Mouse (Mus musculus) midbrain, embryonic 16.5 days (tissue): ENCODE measurements around the gene Lcn12. TPM values are rescaled to one million over a fixed set of nuclear protein-coding genes. Genes with fewer than 3 reads are reported as not detected.

ENCODE experiments used
- ATAC-seq: fragments of 200-750 bp; cut with Nextera tagmentation; 2 replicates; pipeline ENCODE4 v1.8.0; 2017; ENCODE audit warnings: moderate TSS enrichment
- H3K27ac ChIP-seq: fragments of 300-500 bp; sonication (generic); 2 replicates; pipeline ENCODE4 v1.5.1; 2014; ENCODE audit warnings: mild to moderate bottlenecking, low read length, mixed read lengths
- H3K27me3 ChIP-seq: fragments of 300-500 bp; sonication (generic); 2 replicates; pipeline ENCODE4 v1.6.1; 2014; ENCODE audit warnings: low read depth, low read length, mixed read lengths; ENCODE audit not compliant: control insufficient read depth, insufficient read depth
- H3K36me3 ChIP-seq: fragments of 300-500 bp; sonication (generic); 2 replicates; pipeline ENCODE4 v1.6.1; 2014; ENCODE audit warnings: mild to moderate bottlenecking, low read length, moderate library complexity, mixed read lengths; ENCODE audit not compliant: control insufficient read depth, insufficient read depth
- H3K4me1 ChIP-seq: fragments of 300-500 bp; sonication (generic); 2 replicates; pipeline ENCODE4 v1.6.1; 2014; ENCODE audit warnings: mild to moderate bottlenecking, low read length, mixed read lengths; ENCODE audit not compliant: control insufficient read depth, insufficient read depth
- H3K4me2 ChIP-seq: fragments of 300-500 bp; sonication (generic); 2 replicates; pipeline ENCODE4 v1.6.1; 2014; ENCODE audit warnings: mild to moderate bottlenecking, low read length, mixed read lengths
- H3K4me3 ChIP-seq: fragments of 300-500 bp; sonication (generic); 2 replicates; pipeline ENCODE4 v1.5.1; 2014; ENCODE audit warnings: low read depth, mild to moderate bottlenecking, low read length, moderate library complexity, mixed read lengths
- H3K9ac ChIP-seq: fragments of 300-500 bp; sonication (generic); 2 replicates; pipeline ENCODE4 v1.6.1; 2014; ENCODE audit warnings: low read depth, low read length, mixed read lengths
- H3K9me3 ChIP-seq: fragments of 300-500 bp; sonication (generic); replicated peaks from 2 replicates; pipeline ENCODE4 v1.6.1; 2014; ENCODE audit warnings: mild to moderate bottlenecking, low read length, mixed read lengths; ENCODE audit not compliant: control insufficient read depth, poor library complexity, severe bottlenecking
- WGBS: fragments of 180-500 bp; shearing (Covaris S2); extraction: QIAGEN DNeasy Blood & Tissue Kit; methylation state at CpG from one replicate; pipeline ENCODE4 v1.1.7; 2014; 5-methylcytosine and 5-hydroxymethylcytosine counted together
- polyA plus RNA-seq: library from polyadenylated mRNA; unstranded; fragments of >200 nt; fragmentation: Nextera tagmentation; extraction: Ambion mirVana; gene quantifications from 2 replicates; pipeline ENCODE4 v1.2.1, GENCODE M21; 2015

The Lcn12 gene
- polyA plus RNA-seq, 1 experiment from 2014 or later = not detected

DNA sequence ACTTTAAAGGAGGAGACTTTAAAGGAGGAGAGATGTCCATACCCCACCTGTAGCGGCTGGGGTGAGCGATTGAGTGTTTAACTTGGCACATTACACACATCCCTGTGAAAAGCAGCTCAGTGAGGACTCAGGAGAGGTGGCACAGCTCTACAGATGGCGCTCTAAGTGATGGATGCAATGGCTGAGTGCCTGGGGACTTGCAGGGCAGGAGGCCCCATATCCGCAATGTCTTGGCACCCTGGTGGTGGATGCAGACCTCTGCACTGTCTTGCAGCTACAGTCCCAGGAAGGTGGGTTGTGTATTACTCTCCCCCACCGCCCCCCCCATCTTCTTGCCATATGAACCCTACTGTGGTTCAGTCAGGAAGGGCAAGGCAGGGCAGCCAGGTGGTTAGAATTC is 13.3 kb upstream of the Lcn12 start:
- WGBS = 31% methylated on average over 5 of the region's 5 CpGs

DNA sequence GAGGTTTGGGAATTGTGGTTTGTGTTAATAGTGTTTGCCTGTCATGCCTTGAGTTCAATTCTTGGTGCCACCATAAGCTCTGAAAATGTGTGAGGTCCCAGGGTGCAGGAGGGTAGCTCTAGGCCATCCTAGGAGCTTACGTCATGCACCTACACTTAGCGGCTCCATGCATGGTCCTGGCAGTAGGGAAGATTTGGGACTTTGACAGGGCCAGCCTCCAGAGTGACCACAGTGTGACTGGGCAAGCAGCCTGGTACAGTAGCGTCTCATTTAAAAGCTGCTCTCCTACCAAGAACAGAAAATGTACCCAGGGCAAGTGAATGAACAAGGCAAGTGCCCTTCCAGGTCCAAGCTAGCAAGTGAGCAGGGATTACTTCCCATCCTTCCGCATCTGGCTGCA is 12.1 kb upstream of the Lcn12 start:
- peaks cover 23% of the 10 kb centered on the region for H3K36me3 ChIP-seq
- 96% methylated on average over 4 of the region's 4 CpGs for WGBS
- no peak overlapping the region for H3K4me3 ChIP-seq
- H3K9me3 ChIP-seq = no peaks in the 10 kb centered on the region
- peaks cover 10% of the 10 kb centered on the region for H3K4me1 ChIP-seq
- no peak overlapping the region for H3K9ac ChIP-seq
- H3K27me3 ChIP-seq = no peaks in the 10 kb centered on the region
- H3K27ac ChIP-seq = no peak overlapping the region
- no peak overlapping the region for H3K4me2 ChIP-seq
- ATAC-seq = no peak

More for the DNA sequence above, 13.3 kb upstream of the Lcn12 start:
- peaks cover 23% of the 10 kb centered on the region for H3K36me3 ChIP-seq
- no peaks in the 10 kb centered on the region for H3K9me3 ChIP-seq
- no peak for ATAC-seq
- no peak overlapping the region for H3K9ac ChIP-seq
- H3K27me3 ChIP-seq = no peaks in the 10 kb centered on the region
- no peak overlapping the region for H3K27ac ChIP-seq
- no peak overlapping the region for H3K4me3 ChIP-seq
- H3K4me1 ChIP-seq = peaks cover 4% of the 10 kb centered on the region
- no peak overlapping the region for H3K4me2 ChIP-seq

DNA sequence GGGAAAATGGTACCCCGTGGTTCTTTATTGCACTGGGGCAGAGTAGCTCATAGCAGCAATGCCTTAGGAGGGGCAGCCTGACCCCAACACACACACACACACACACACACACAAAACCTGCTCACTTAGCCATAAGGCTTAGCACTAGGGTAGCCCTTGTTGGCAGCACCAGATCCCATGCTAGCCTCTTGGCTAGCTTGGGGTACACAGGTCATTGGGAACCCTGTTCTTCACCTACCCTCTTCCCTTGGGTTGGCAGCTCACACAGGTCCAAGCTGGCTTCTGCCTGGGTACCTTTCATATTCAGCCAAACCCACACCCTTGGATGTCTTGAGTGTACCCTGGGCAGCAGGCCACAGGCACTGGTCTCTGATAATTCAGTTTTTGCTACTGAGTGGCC is 11.3 kb upstream of the Lcn12 start:
- no peak overlapping the region for H3K4me3 ChIP-seq
- H3K4me1 ChIP-seq = peaks cover 10% of the 10 kb centered on the region
- ATAC-seq = no peak
- no peak overlapping the region for H3K4me2 ChIP-seq
- WGBS = 100% methylated on average over 1 of the region's 1 CpGs
- no peaks in the 10 kb centered on the region for H3K9me3 ChIP-seq
- no peaks in the 10 kb centered on the region for H3K27me3 ChIP-seq
- H3K9ac ChIP-seq = no peak overlapping the region
- H3K36me3 ChIP-seq = peaks cover 23% of the 10 kb centered on the region
- H3K27ac ChIP-seq = no peak overlapping the region

DNA sequence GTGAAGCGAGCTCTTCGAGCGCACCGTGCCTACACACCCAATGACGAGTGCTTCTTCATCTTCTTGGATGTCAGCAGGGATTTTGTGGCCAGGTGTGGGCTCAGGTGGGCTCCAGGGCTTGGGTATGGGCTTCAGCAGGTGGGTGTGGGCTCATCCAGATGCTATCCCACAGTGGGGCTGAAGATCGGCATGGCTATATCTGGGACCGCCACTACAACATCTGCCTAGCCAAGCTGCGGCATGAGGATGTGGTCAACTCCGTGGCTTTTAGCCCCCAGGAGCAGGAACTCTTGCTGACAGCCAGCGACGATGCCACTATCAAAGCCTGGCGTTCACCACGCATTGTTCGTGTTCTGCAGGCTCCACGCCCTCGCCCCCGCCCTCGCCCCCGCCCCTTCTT is 10.8 kb upstream of the Lcn12 start:
- Histone ChIP-seq H3K9me3 (no peaks in the 10 kb centered on the region), H3K27me3 (no peaks in the 10 kb centered on the region), H3K4me1 (peaks cover 10% of the 10 kb centered on the region), H3K36me3 (peaks cover 23% of the 10 kb centered on the region), H3K4me2 (no peak overlapping the region), H3K4me3 (no peak overlapping the region), H3K27ac (no peak overlapping the region), H3K9ac (no peak overlapping the region)
- ATAC-seq = no peak
- 93% methylated on average over 19 of the region's 19 CpGs for WGBS

DNA sequence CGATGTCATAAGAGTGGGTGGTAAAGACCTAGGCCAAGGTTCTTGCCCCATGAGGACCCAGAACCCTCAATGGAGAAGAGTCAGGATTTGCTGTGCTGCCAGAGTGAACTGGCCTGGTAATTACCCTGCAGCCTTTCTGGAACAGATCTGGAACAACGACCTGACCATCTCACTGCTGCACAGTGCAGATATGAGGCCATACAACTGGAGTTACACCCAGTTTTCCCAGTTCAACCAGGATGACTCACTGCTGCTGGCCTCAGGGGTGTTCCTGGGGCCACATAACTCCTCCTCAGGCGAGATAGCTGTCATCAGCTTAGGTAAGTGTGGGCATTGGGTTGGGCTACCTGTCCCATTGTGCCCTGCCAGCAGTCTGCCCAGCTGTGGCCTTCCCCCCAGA is 9.0 kb upstream of the Lcn12 start:
- no peak overlapping the region for H3K27ac ChIP-seq
- WGBS = 80% methylated on average over 3 of the region's 3 CpGs
- peaks cover 23% of the 10 kb centered on the region for H3K36me3 ChIP-seq
- no peaks in the 10 kb centered on the region for H3K9me3 ChIP-seq
- peaks cover 10% of the 10 kb centered on the region for H3K4me1 ChIP-seq
- no peaks in the 10 kb centered on the region for H3K27me3 ChIP-seq
- H3K4me2 ChIP-seq = no peak overlapping the region
- no peak overlapping the region for H3K9ac ChIP-seq
- no peak for ATAC-seq
- H3K4me3 ChIP-seq = no peak overlapping the region

DNA sequence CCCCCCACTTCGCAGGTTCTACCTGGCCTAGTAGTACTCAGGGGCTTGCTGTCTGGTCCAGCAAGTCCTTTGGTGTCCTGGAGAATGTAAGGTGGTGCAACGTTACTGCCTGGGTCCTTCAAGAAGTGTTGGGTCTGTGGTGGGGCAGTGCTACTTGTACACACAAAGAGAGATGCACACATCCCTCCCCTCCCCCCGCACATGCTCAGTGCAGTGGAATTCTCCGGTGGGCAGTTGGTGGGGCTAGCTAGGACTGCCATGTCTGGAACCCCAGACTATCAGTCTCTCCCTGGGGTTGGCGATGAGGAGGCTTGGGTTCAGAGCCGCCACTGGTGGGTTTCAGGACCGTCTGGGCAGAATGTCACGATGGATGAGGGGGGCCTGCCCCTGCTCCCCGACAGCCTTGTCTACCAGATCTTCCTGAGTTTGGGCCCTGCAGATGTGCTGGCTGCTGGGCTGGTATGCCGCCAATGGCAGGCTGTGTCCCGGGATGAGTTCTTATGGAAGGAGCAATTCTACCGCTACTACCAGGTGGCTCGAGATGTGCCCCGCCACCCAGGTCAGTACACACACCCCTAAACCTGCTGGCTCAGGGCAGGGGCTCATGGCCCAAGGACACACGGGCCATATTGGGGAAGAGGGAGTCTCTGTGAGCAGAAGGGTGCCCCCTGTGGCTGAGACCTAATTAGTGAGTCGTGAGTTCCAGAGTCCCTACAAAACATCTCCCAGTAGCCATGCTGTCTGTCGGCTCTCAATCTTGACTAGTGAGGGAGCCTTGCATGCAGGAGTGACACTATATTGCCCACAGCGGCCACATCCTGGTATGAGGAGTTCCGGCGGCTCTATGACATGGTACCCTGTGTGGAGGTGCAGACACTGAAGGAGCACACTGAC is 8.1 kb upstream of the Lcn12 start, which contains the start of gene C8g:
Gene C8g (minus strand): TSS at position 127 of the 894 bp plus-strand sequence.
- no peaks in the 10 kb centered on the region for H3K27me3 ChIP-seq
- peak within 1 kb of the TSS; percentile 79 for H3K4me2 ChIP-seq
- peaks cover 10% of the 10 kb centered on the region for H3K4me1 ChIP-seq
- H3K36me3 ChIP-seq = peaks cover 23% of the 10 kb centered on the region
- 78% methylated on average over 20 of the region's 20 CpGs for WGBS
- ATAC-seq = 0 out of 2 replicates have a peak, but pooled peaks have one; percentile 2
- no peaks in the 10 kb centered on the region for H3K9me3 ChIP-seq
- H3K9ac ChIP-seq = peak within 1 kb of the TSS; percentile 87
- H3K27ac ChIP-seq = peak within 1 kb of the TSS; percentile 87
- H3K4me3 ChIP-seq = peak within 1 kb of the TSS; percentile 70

DNA sequence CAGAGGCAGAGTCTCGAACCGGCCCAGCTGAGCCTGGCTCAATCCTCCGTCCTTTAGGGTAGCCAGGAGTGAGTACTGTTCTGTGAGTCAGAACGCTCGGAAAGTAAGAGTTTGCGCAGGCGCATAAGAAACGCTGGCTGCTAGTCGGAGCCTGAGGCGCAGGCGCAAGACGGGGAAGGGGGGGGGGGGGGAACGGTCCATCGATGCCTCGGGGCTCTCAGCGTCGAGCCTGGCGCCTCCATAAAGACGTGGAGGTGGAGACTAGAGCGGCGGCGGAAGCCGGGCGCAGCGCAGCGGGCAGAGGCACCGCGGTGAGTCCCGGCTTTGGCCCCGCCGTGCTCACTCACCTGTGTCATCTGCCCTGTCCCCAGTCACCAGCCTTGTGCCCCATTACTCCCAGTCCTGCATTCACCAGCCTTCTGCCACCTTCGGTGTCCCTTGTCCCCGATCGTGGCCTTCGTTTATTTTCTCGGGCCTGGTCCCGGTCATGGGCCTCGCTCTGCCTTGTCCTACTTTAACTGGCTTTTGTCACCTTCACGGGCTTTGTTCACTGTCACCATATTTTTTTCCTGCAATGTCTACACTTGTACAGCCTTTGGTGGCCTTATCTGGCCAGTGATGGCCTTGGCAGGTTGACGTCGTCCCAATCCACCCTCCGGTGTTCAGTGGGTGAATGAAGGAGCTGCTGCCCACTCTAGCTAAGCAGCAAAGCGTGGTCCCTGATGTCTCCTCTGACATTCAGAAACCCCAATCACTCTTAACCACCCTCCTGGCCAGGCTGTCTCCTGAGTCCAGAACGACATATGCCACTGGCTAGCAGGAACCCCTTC is 7.1 kb upstream of the Lcn12 start, which contains the start of gene Fbxw5:
Gene Fbxw5 (plus strand): TSS at position 175 of the 830 bp plus-strand sequence.
- Histone ChIP-seq H3K27me3 (no peaks in the 10 kb centered on the region), H3K4me1 (peaks cover 10% of the 10 kb centered on the region), H3K27ac (peak within 1 kb of the TSS; percentile 87), H3K4me3 (peak within 1 kb of the TSS; percentile 70), H3K9me3 (no peaks in the 10 kb centered on the region), H3K4me2 (peak within 1 kb of the TSS; percentile 79), H3K36me3 (peaks cover 20% of the 10 kb centered on the region), H3K9ac (peak within 1 kb of the TSS; percentile 87)
- 1% methylated on average over 35 of the region's 44 CpGs for WGBS
- ATAC-seq = peak; percentile 87

DNA sequence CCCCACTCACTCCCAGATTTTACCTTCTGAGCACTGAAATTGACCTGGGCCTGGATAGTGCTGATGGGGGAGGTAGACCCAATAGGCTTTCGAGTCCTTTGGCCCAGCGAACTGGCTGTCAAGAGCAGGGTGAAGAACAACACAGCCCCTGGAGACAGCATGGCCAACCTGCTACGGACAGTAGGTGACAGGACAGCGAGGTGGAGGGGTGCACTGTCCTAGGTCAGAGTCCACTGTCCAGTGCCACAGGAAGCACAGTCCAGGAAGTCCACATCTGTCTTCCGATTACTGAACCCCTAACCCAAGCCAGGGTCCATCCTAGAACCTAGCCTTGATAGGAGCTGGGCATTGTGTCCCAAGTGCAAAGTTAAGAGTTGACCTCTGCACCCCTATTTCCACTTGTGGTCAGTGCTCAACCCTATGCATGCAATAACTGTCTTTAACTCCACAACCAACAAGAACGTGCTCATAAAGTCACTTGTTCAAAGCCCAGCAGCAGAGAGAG is 6.4 kb upstream of the Lcn12 start:
- WGBS = 73% methylated on average over 6 of the region's 6 CpGs
- H3K9ac ChIP-seq = peak overlapping the region; percentile 51; the same call in 1 of the 2 replicates
- H3K27me3 ChIP-seq = no peaks in the 10 kb centered on the region
- peaks cover 17% of the 10 kb centered on the region for H3K36me3 ChIP-seq
- ATAC-seq = peak; percentile 40
- H3K4me3 ChIP-seq = peak overlapping the region; percentile 70
- peak overlapping the region; percentile 61 for H3K4me2 ChIP-seq
- H3K27ac ChIP-seq = no peak overlapping the region
- H3K9me3 ChIP-seq = no peaks in the 10 kb centered on the region
- peaks cover 10% of the 10 kb centered on the region for H3K4me1 ChIP-seq
